Mouse (Mus musculus): ENCODE measurements around the gene Acrbp.
A peak's percentile ranks its signal among the peaks of the same experiment; 100 is the strongest.
"Not testable (repeated sequence)": the region's sequence is repeated elsewhere in the genome, so short reads cannot be mapped to it uniquely, and the experiment has no call there.

Acrbp gene

GRCm38 (mm10) chr6:125049678-125050077 is at the start of gene Acrbp:
Gene Acrbp (plus strand): TSS chr6:125049689.
- no peak for DNase-seq (ENCODE audit: extremely low read depth, insufficient read length, low spot score)

- no peak for DNase-seq (ENCODE audit: extremely low read depth, insufficient read length, low spot score)
Measured at GRCm38 (mm10) chr6:125003706-125004105, 45.8 kb upstream of the Acrbp start.

GRCm38 (mm10) chr6:125005086-125005485 is 44.4 kb upstream of the Acrbp start:
- DNase-seq (ENCODE audit: extremely low read depth, insufficient read length, low spot score), result no peak

- DNase-seq (ENCODE audit: extremely low read depth, insufficient read length, low spot score), result no peak
Measured at GRCm38 (mm10) chr6:125008060-125008459, 41.4 kb upstream of the Acrbp start.

- DNase-seq (ENCODE audit: extremely low read depth, insufficient read length, low spot score), result peak; percentile 95
Measured at GRCm38 (mm10) chr6:125008586-125009128, 40.8 kb upstream of the Acrbp start.

GRCm38 (mm10) chr6:125009129-125009180 is 40.5 kb upstream of the Acrbp start, which contains the start of gene Zfp384:
Gene Zfp384 (plus strand): TSS chr6:125009145.
- no peak for DNase-seq (ENCODE audit: extremely low read depth, insufficient read length, low spot score)

GRCm38 (mm10) chr6:125009181-125010073 is 40.1 kb upstream of the Acrbp start:
- DNase-seq (ENCODE audit: extremely low read depth, insufficient read length, low spot score), result peak; percentile 80

GRCm38 (mm10) chr6:125017682-125018081 is 31.8 kb upstream of the Acrbp start:
- no peak for DNase-seq (ENCODE audit: extremely low read depth, insufficient read length, low spot score)

- DNase-seq (ENCODE audit: extremely low read depth, insufficient read length, low spot score), result peak; percentile 36
Measured at GRCm38 (mm10) chr6:125030532-125030931, 19.0 kb upstream of the Acrbp start.

GRCm38 (mm10) chr6:125031604-125032003 is 17.9 kb upstream of the Acrbp start:
- DNase-seq (ENCODE audit: extremely low read depth, insufficient read length, low spot score), result no peak

GRCm38 (mm10) chr6:125038666-125039065 is 10.8 kb upstream of the Acrbp start:
- no peak for DNase-seq (ENCODE audit: extremely low read depth, insufficient read length, low spot score)

- DNase-seq (ENCODE audit: extremely low read depth, insufficient read length, low spot score), result no peak
Measured at GRCm38 (mm10) chr6:125039131-125039530, 10.4 kb upstream of the Acrbp start.

GRCm38 (mm10) chr6:125039533-125040153 is 9.8 kb upstream of the Acrbp start, which contains the start of gene Ing4:
Gene Ing4 (plus strand): TSS chr6:125039760.
- peak; percentile 79 for DNase-seq (ENCODE audit: extremely low read depth, insufficient read length, low spot score)

- DNase-seq (ENCODE audit: extremely low read depth, insufficient read length, low spot score), result no peak
Measured at GRCm38 (mm10) chr6:125040221-125040620, 9.3 kb upstream of the Acrbp start.

GRCm38 (mm10) chr6:125041047-125041446 is 8.4 kb upstream of the Acrbp start:
- no peak for DNase-seq (ENCODE audit: extremely low read depth, insufficient read length, low spot score)

GRCm38 (mm10) chr6:125042081-125042480 is 7.4 kb upstream of the Acrbp start:
- no peak for DNase-seq (ENCODE audit: extremely low read depth, insufficient read length, low spot score)

GRCm38 (mm10) chr6:125046691-125047090 is 2.8 kb upstream of the Acrbp start:
- DNase-seq (ENCODE audit: extremely low read depth, insufficient read length, low spot score), result peak; percentile 41

GRCm38 (mm10) chr6:125051237-125051636 is 1.7 kb downstream of the Acrbp start:
- peak; percentile 20 for DNase-seq (ENCODE audit: extremely low read depth, insufficient read length, low spot score)

GRCm38 (mm10) chr6:125061493-125061892 is 12.0 kb downstream of the Acrbp start:
- no peak for DNase-seq (ENCODE audit: extremely low read depth, insufficient read length, low spot score)

- DNase-seq (ENCODE audit: extremely low read depth, insufficient read length, low spot score), result no peak
Measured at GRCm38 (mm10) chr6:125062511-125062910, 13.0 kb downstream of the Acrbp start.

- DNase-seq (ENCODE audit: extremely low read depth, insufficient read length, low spot score), result no peak
Measured at GRCm38 (mm10) chr6:125063906-125064305, 14.4 kb downstream of the Acrbp start.

- DNase-seq (ENCODE audit: extremely low read depth, insufficient read length, low spot score), result not testable (repeated sequence)
Measured at GRCm38 (mm10) chr6:125065223-125065622, 15.7 kb downstream of the Acrbp start.

Measured in 3134 (cell line).